Mouse (Mus musculus): ENCODE data around the gene Tead4.

- TF ChIP-seq GATA1 (IDR thresholded peaks at IDR 0.05; ENCODE audit: borderline replicate concordance, low read length) (no peak), CTCF (IDR thresholded peaks at IDR 0.05; ENCODE audit: low read depth, low read length) (no peak), POLR2AphosphoS5 (IDR thresholded peaks at IDR 0.05; ENCODE audit: insufficient replicate concordance, low read depth, low read length) (no peak)
Measured at GRCm38 (mm10) chr6:128337467-128337866, 36.8 kb upstream of the Tead4 start.

Measured in G1E (cell line).